ENCODE assay signal across 8 mouse cellular contexts in genomic region chr3:104817991-104818748, GRCm38 (mm10). TPM values are rescaled to one million over a fixed set of nuclear protein-coding genes. Genes with fewer than 3 reads are reported as not detected.
DNase-seq lines count a peak whose midpoint lies in the region; ATAC-seq and TF ChIP-seq lines count a peak whose summit lies in the region.

Gene Mov10, minus strand, starts transcription at chr3:104818563.

- DNase-seq in 3134 (ENCODE audit: extremely low read depth, insufficient read length, low spot score), result peak; percentile 88
- peak; percentile 81 for DNase-seq in adrenal gland, adult 2 months
- peak; percentile 84 for DNase-seq in embryo, embryonic 9.5 days (ENCODE audit: extremely low spot score)
- DNase-seq in limb, embryonic 14.5 days (ENCODE audit: low spot score), result peak; percentile 81
- peak; percentile 62 to 75 for DNase-seq in spleen, postnatal 10 days (ENCODE audit: low spot score in 2 of 2)

- TF ChIP-seq POLR2A in limb, embryonic 14.5 days (IDR thresholded peaks at IDR 0.05; ENCODE audit: borderline replicate concordance, extremely low read depth, insufficient read depth, insufficient read length), result 0 out of 2 replicates have a peak, but pooled peaks have one; percentile 11

- H3K4me1 ChIP-seq in intestine, embryonic 16.5 days (ENCODE audit: control insufficient read depth, insufficient read depth, low read length), result peaks cover 22% of the 10 kb centered on the region
- peaks cover 20% of the 10 kb centered on the region for H3K4me1 ChIP-seq in limb, embryonic 14.5 days (ENCODE audit: control insufficient read depth, insufficient read depth, low read length)
- H3K4me1 ChIP-seq in midbrain, embryonic 15.5 days, result peaks cover 17% of the 10 kb centered on the region

- H3K4me3 ChIP-seq in intestine, embryonic 16.5 days (ENCODE audit: low read length), result peak within 1 kb of the TSS; percentile 84
- peak within 1 kb of the TSS; percentile 86 for H3K4me3 ChIP-seq in limb, embryonic 14.5 days (replicated peaks; ENCODE audit: low read length)
- peak within 1 kb of the TSS; percentile 57 for H3K4me3 ChIP-seq in midbrain, embryonic 15.5 days

- ATAC-seq in granulocyte monocyte progenitor cell, adult 5-6 weeks (replicated peaks; ENCODE audit: poor library complexity, severe bottlenecking), result peak; percentile 76
- peak; percentile 94 for ATAC-seq in intestine, embryonic 16.5 days
- peak; percentile 79 for ATAC-seq in limb, embryonic 14.5 days (ENCODE audit: low FRiP score, low read depth)
- peak; percentile 75 for ATAC-seq in midbrain, embryonic 15.5 days (replicated peaks)

- peak within 1 kb of the TSS; percentile 97 for H3K27ac ChIP-seq in intestine, embryonic 16.5 days (ENCODE audit: low read length)
- H3K27ac ChIP-seq in limb, embryonic 14.5 days (replicated peaks; ENCODE audit: low read depth, low read length), result peak within 1 kb of the TSS; percentile 94
- peak within 1 kb of the TSS; percentile 60 for H3K27ac ChIP-seq in midbrain, embryonic 15.5 days

- no peaks in the 10 kb centered on the region for H3K36me3 ChIP-seq in intestine, embryonic 16.5 days (ENCODE audit: control insufficient read depth, insufficient read depth, low read length)
- H3K36me3 ChIP-seq in limb, embryonic 14.5 days (ENCODE audit: control insufficient read depth, insufficient read depth, low read length), result peaks cover 18% of the 10 kb centered on the region; the same call in 1 of the 2 replicates
- H3K36me3 ChIP-seq in midbrain, embryonic 15.5 days (replicated peaks), result no peaks in the 10 kb centered on the region

- WGBS in intestine, embryonic 16.5 days, result under 1% methylated on average over 40 of the region's 40 CpGs
- under 1% methylated on average over 28 of the region's 40 CpGs for WGBS in limb, embryonic 14.5 days
- under 1% methylated on average over 40 of the region's 40 CpGs for WGBS in midbrain, embryonic 15.5 days

- peak within 1 kb of the TSS; percentile 70 for H3K4me2 ChIP-seq in intestine, embryonic 16.5 days (ENCODE audit: low read depth, low read length)
- peak within 1 kb of the TSS; percentile 57 for H3K4me2 ChIP-seq in limb, embryonic 14.5 days (replicated peaks; ENCODE audit: low read depth, low read length, severe bottlenecking)
- peak within 1 kb of the TSS; percentile 91 for H3K4me2 ChIP-seq in midbrain, embryonic 15.5 days

- H3K27me3 ChIP-seq in intestine, embryonic 16.5 days (replicated peaks; ENCODE audit: control insufficient read depth, insufficient read depth, low read length), result no peaks in the 10 kb centered on the region
- no peaks in the 10 kb centered on the region for H3K27me3 ChIP-seq in limb, embryonic 14.5 days (ENCODE audit: control insufficient read depth, insufficient read depth, low read length)
- no peaks in the 10 kb centered on the region for H3K27me3 ChIP-seq in midbrain, embryonic 15.5 days (replicated peaks)

- H3K9ac ChIP-seq in intestine, embryonic 16.5 days (ENCODE audit: low read depth, low read length), result peak within 1 kb of the TSS; percentile 91
- H3K9ac ChIP-seq in limb, embryonic 14.5 days (ENCODE audit: low read depth, low read length, severe bottlenecking), result peak within 1 kb of the TSS; percentile 96
- peak within 1 kb of the TSS; percentile 58 for H3K9ac ChIP-seq in midbrain, embryonic 15.5 days

- no peaks in the 10 kb centered on the region for H3K9me3 ChIP-seq in intestine, embryonic 16.5 days (ENCODE audit: control insufficient read depth, low read length)
- no peaks in the 10 kb centered on the region for H3K9me3 ChIP-seq in limb, embryonic 14.5 days (ENCODE audit: control insufficient read depth, low read length)
- no peaks in the 10 kb centered on the region for H3K9me3 ChIP-seq in midbrain, embryonic 15.5 days

RNA-seq across cellular contexts. Expression of gene Mov10, which starts in this region (rescaled TPM):
- total RNA-seq in adrenal gland, adult 2 months (2021), result 10 to 100 TPM; 16.7 to 18.9 TPM
- 13.2 and 15.3 TPM in 2 replicates for polyA plus RNA-seq in adrenal gland, adult 2 months (2012; rRNA removed)
- 12.2 and 13.9 TPM in 2 replicates for total RNA-seq in granulocyte monocyte progenitor cell, adult 5-6 weeks (2014; fragmentation: Nextera tagmentation)
- 2.4 TPM in 2 replicates for total RNA-seq in granulocyte monocyte progenitor cell, adult 5-6 weeks (2017)
- 139 and 161 TPM in 2 replicates for polyA plus RNA-seq in intestine, embryonic 16.5 days (2015; fragmentation: Nextera tagmentation; extraction: Ambion mirVana)
- polyA plus RNA-seq in limb, embryonic 14.5 days (2012; rRNA removed), result 32.7 and 41.4 TPM in 2 replicates
- 41.6 and 43.4 TPM in 2 replicates for polyA plus RNA-seq in limb, embryonic 14.5 days (2014; fragmentation: Nextera tagmentation; extraction: Ambion mirVana)
- 9.7 and 10.6 TPM in 2 replicates for polyA plus RNA-seq in midbrain, embryonic 15.5 days (2015; fragmentation: Nextera tagmentation; extraction: Ambion mirVana)

Comparison
In these comparisons a context has a peak if more than half of its experiments do, and no peak if none do; other contexts are left out.
1. Peak in every context shown above with its lines: DNase-seq, ATAC-seq, H3K4me3 ChIP-seq and H3K27ac ChIP-seq.